Mouse (Mus musculus): ENCODE measurements at regions not wholly inside any gene's neighbourhood (a gene's known extent, or its start where the extent isn't known, plus 50 kb on each side); places are given as distances from the start of the nearest gene placed in this dataset.

DNA sequence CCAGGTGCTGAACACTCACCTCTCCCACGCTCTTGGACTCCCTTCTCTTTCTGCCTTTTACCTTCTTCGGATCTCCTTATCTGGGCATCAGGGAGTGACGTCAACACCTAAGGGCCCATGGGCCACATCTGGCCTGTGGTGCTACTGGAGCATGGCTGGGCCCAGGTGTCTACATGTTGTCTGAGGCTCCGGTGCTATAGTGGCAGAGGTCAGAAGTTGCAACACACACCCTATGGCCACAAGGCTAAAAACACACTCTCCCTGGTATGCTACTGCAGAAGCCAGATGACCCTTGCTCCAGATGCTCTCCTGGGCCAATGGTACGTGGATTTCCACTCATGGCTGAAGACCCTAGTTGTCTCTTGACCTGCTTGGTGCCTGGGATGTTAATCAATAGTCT is 112.1 kb upstream of the Irx3 start:
- Histone ChIP-seq H3K9me3 (ENCODE audit: low read length) (no peaks in the 10 kb centered on the region), H3K36me3 (replicated peaks; ENCODE audit: insufficient read depth, low read length) (no peaks in the 10 kb centered on the region), H3K4me1 (ENCODE audit: insufficient read depth) (no peaks in the 10 kb centered on the region), H3K4me2 (ENCODE audit: low read depth, low read length) (no peak overlapping the region), H3K27me3 (ENCODE audit: insufficient read depth, low read length) (no peaks in the 10 kb centered on the region), H3K27ac (ENCODE audit: low read depth) (no peak overlapping the region), H3K9ac (replicated peaks) (no peak overlapping the region), H3K4me3 (ENCODE audit: low read depth, low read length) (no peak overlapping the region)
- ATAC-seq: peak; percentile 81
- WGBS (ENCODE audit: insufficient replicate concordance): 64% methylated on average over 5 of the region's 5 CpGs
- DNase-seq: peak; percentile 21
- TF ChIP-seq EP300 (IDR thresholded peaks at IDR 0.05; ENCODE audit: low read depth): no peak
- no peak for TF ChIP-seq CTCF (IDR thresholded peaks at IDR 0.05; ENCODE audit: low read depth)

DNA sequence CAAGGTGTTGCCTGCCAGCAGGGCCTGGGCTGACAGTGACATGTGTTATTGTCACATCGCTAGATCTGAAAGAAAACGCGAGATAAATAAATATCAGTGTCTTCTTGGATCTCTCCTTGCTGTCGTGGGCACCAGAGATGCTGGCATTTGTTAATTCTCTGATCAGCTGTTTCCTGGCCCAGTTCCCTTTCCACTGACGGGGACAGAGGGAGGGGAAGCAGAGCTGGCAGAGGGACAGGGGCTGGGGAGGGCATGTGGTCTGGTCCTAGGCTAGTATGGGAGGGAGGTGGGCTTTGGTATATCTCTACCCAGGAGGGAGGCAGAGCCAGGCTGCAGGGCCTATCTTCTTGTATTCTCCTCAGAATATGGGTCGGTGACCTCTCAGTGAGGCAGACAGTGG is 111.3 kb upstream of the Irx3 start:
- H3K9ac ChIP-seq (replicated peaks): no peak overlapping the region
- H3K9me3 ChIP-seq (ENCODE audit: low read length): no peaks in the 10 kb centered on the region
- no peak overlapping the region for H3K4me3 ChIP-seq (ENCODE audit: low read depth, low read length)
- no peaks in the 10 kb centered on the region for H3K36me3 ChIP-seq (replicated peaks; ENCODE audit: insufficient read depth, low read length)
- ATAC-seq (no peak), DNase-seq (no peak)
- TF ChIP-seq CTCF (IDR thresholded peaks at IDR 0.05; ENCODE audit: low read depth): no peak
- no peak for TF ChIP-seq EP300 (IDR thresholded peaks at IDR 0.05; ENCODE audit: low read depth)
- no peak overlapping the region for H3K4me2 ChIP-seq (ENCODE audit: low read depth, low read length)
- 41% methylated on average over 6 of the region's 6 CpGs for WGBS (ENCODE audit: insufficient replicate concordance)
- no peak overlapping the region for H3K27ac ChIP-seq (ENCODE audit: low read depth)
- no peaks in the 10 kb centered on the region for H3K4me1 ChIP-seq (ENCODE audit: insufficient read depth)
- no peaks in the 10 kb centered on the region for H3K27me3 ChIP-seq (ENCODE audit: insufficient read depth, low read length)

DNA sequence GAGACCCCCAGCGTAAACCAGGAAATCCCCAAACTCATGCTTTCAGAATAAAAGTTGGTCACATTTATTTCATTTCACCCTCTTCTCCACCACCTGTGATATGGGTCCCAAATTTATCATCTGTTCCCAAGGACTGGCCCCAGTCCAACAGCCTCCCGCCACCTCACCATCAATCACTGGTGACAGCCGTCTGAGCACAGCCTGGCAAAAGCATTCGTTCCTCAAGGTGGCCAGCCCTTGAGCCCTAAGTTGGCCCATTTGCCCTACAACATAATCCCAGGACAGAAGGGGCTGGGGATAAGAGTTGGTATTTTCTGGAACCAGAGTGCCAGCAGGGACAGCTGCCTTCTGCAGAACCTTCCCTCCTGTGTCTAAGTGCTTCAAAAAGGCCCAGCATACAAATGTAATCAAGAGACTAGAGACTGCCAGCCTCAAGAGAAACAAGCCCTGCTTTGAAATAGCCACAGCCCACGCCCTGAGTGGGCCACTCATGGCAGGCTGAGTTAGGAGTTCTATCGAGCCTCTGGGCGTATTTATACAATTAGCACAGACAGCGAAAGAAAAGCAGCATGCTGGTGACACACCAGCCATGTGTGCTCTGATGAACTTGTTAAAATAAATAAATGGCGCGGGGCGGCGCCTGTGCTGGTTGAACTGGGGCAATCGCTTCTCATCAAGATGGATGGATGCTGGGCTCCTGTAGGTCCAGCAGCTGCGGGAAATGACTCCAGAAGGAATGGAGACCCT is 107.9 kb upstream of the Irx3 start:
- H3K27me3 ChIP-seq (ENCODE audit: insufficient read depth, low read length): no peaks in the 10 kb centered on the region
- H3K4me2 ChIP-seq (ENCODE audit: low read depth, low read length): no peak overlapping the region
- H3K27ac ChIP-seq (ENCODE audit: low read depth): no peak overlapping the region
- no peaks in the 10 kb centered on the region for H3K9me3 ChIP-seq (ENCODE audit: low read length)
- WGBS (ENCODE audit: insufficient replicate concordance): 66% methylated on average over 14 of the region's 14 CpGs
- ATAC-seq: no peak
- H3K4me1 ChIP-seq (ENCODE audit: insufficient read depth): no peaks in the 10 kb centered on the region
- TF ChIP-seq EP300 (IDR thresholded peaks at IDR 0.05; ENCODE audit: low read depth) (no peak), CTCF (IDR thresholded peaks at IDR 0.05; ENCODE audit: low read depth) (no peak)
- H3K4me3 ChIP-seq (ENCODE audit: low read depth, low read length): no peak overlapping the region
- H3K36me3 ChIP-seq (replicated peaks; ENCODE audit: insufficient read depth, low read length): no peaks in the 10 kb centered on the region
- H3K9ac ChIP-seq (replicated peaks): no peak overlapping the region
- DNase-seq: no peak

GRCm38 (mm10) chr8:91908731-91909353 is 107.0 kb upstream of the Irx3 start:
- DNase-seq (no peak), ATAC-seq (no peak)
- H3K9ac ChIP-seq (replicated peaks): no peak overlapping the region
- no peak overlapping the region for H3K27ac ChIP-seq (ENCODE audit: low read depth)
- WGBS (ENCODE audit: insufficient replicate concordance): 71% methylated on average over 9 of the region's 9 CpGs
- H3K4me3 ChIP-seq (ENCODE audit: low read depth, low read length): no peak overlapping the region
- H3K9me3 ChIP-seq (ENCODE audit: low read length): no peaks in the 10 kb centered on the region
- TF ChIP-seq EP300 (IDR thresholded peaks at IDR 0.05; ENCODE audit: low read depth): no peak
- no peak for TF ChIP-seq CTCF (IDR thresholded peaks at IDR 0.05; ENCODE audit: low read depth)
- H3K27me3 ChIP-seq (ENCODE audit: insufficient read depth, low read length): no peaks in the 10 kb centered on the region
- H3K4me1 ChIP-seq (ENCODE audit: insufficient read depth): no peaks in the 10 kb centered on the region
- no peaks in the 10 kb centered on the region for H3K36me3 ChIP-seq (replicated peaks; ENCODE audit: insufficient read depth, low read length)
- no peak overlapping the region for H3K4me2 ChIP-seq (ENCODE audit: low read depth, low read length)

DNA sequence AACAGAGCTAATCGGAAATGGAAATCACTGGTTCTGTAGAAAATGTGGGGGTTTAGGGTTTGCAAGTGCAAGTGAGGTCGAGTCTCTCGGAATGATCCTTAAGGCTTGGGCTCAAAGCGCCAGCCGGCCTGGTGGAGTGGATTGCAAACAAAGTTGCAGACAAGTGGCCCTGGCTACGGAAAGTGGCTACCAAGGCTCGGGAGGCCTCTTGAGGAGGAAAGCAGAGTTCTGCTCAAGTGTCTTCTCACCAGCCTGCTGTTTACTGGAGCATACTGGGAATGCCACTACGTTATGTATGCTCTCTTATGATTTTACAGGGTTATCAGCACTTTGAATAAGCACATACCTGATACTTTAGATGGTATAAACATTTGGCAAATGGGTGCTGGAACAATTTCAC is 105.3 kb upstream of the Irx3 start:
- WGBS (ENCODE audit: insufficient replicate concordance): 73% methylated on average over 8 of the region's 8 CpGs
- H3K9me3 ChIP-seq (ENCODE audit: low read length): no peaks in the 10 kb centered on the region
- no peaks in the 10 kb centered on the region for H3K36me3 ChIP-seq (replicated peaks; ENCODE audit: insufficient read depth, low read length)
- H3K4me1 ChIP-seq (ENCODE audit: insufficient read depth): no peaks in the 10 kb centered on the region
- DNase-seq: no peak
- no peak overlapping the region for H3K4me2 ChIP-seq (ENCODE audit: low read depth, low read length)
- ATAC-seq: no peak
- no peaks in the 10 kb centered on the region for H3K27me3 ChIP-seq (ENCODE audit: insufficient read depth, low read length)
- TF ChIP-seq EP300 (IDR thresholded peaks at IDR 0.05; ENCODE audit: low read depth) (no peak), CTCF (IDR thresholded peaks at IDR 0.05; ENCODE audit: low read depth) (no peak)
- H3K9ac ChIP-seq (replicated peaks): no peak overlapping the region
- H3K27ac ChIP-seq (ENCODE audit: low read depth): no peak overlapping the region
- no peak overlapping the region for H3K4me3 ChIP-seq (ENCODE audit: low read depth, low read length)

DNA sequence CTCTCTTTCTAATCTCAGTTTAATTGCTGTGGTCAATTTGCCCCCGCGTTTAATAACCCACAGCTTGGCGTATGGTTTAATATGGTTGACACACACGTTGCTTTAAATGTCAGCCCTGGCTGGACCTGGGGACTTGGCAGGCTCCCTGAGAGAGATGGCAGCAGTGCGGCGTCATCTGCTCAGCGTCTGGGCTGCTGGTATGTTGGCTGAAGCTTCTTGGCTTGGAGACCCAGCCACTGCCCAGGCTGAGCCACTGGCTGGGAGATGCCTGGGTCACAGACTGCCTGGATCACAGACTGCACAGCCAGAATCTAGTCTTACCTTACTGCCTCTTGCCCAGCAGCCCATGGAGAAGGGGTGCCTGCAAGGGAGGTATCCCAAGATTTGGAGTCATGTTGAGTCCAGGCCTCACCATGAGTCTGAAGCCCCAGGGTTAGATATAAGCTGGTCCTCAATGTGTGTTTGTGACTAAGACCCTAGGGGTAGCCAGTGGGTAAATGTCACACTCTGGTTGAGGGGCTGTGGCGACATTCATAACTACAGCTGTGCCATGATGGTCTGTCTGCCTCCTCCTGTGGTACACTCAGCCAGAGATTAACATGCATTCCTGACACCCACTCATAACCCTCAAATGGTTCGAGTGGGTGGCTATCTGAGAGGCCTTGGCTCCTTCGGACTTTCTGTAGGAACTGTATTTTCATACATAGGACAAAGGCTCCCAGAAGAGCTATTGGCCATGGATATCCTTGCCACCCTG is 99.8 kb upstream of the Irx3 start:
- ATAC-seq (no peak), DNase-seq (no peak)
- Histone ChIP-seq H3K27me3 (ENCODE audit: insufficient read depth, low read length) (no peaks in the 10 kb centered on the region), H3K27ac (ENCODE audit: low read depth) (no peak overlapping the region), H3K36me3 (replicated peaks; ENCODE audit: insufficient read depth, low read length) (no peaks in the 10 kb centered on the region), H3K4me3 (ENCODE audit: low read depth, low read length) (no peak overlapping the region), H3K9ac (replicated peaks) (no peak overlapping the region), H3K9me3 (ENCODE audit: low read length) (no peaks in the 10 kb centered on the region), H3K4me1 (ENCODE audit: insufficient read depth) (no peaks in the 10 kb centered on the region), H3K4me2 (ENCODE audit: low read depth, low read length) (no peak overlapping the region)
- TF ChIP-seq EP300 (IDR thresholded peaks at IDR 0.05; ENCODE audit: low read depth) (no peak), CTCF (IDR thresholded peaks at IDR 0.05; ENCODE audit: low read depth) (no peak)
- 71% methylated on average over 10 of the region's 10 CpGs for WGBS (ENCODE audit: insufficient replicate concordance)

All from liver, postnatal 0 days (tissue).